Mouse (Mus musculus) megakaryocyte, embryonic 14.5 days (primary cell): ENCODE data around the gene Grik2.

Experiments used
- FLI1 ChIP-seq: IDR thresholded peaks from 2 replicates; pipeline ENCODE4 v1.6.1; 2012; ENCODE audit warnings: low read length, inconsistent platforms, mixed read lengths
- GATA1 ChIP-seq: IDR thresholded peaks from 3 replicates; pipeline ENCODE4 v1.6.1; 2012; ENCODE audit warnings: mixed read lengths, low read length, inconsistent platforms, borderline replicate concordance

DNA sequence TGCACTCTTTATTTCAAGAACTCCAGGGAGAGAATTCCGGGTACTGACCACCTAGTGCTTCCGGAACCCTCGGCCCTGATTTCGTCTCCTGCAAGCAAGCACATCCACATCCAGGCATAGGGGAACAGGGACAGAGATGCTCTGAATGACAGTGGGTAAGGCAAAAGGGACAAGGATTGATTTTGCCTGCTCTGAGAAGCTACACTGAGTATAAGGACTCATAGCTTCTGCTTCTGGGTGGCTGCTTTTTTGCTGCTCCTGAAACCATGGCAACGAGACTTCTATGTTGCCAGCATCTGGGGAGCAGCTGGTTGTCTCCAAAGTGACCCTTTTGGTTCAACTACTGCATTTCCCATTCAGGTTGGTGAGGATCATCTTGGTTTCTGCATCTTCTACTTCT is 348 bp upstream of the Grik2 start:
- no peak for TF ChIP-seq GATA1
- no peak for TF ChIP-seq FLI1
